Mouse (Mus musculus) testis, adult 2 months (tissue): ENCODE measurements at regions not wholly inside any gene's neighbourhood (a gene's known extent, or its start where the extent isn't known, plus 50 kb on each side); places are given as distances from the start of the nearest gene placed in this dataset.

ENCODE experiments used
- H3K27ac ChIP-seq: fragments of 200-500 bp; 2 replicates; pipeline ENCODE4 v1.5.1; 2012; ENCODE audit warnings: low read depth, low read length; ENCODE audit not compliant: control insufficient read depth, insufficient read depth
- H3K27me3 ChIP-seq: fragments of 200-500 bp; 2 replicates; pipeline ENCODE4 v1.6.1; 2012; ENCODE audit warnings: mild to moderate bottlenecking, low read length, moderate library complexity; ENCODE audit not compliant: control insufficient read depth, insufficient read depth
- H3K36me3 ChIP-seq: fragments of 200-500 bp; 2 replicates; pipeline ENCODE4 v1.6.1; 2012; ENCODE audit warnings: mild to moderate bottlenecking, low read length; ENCODE audit not compliant: control insufficient read depth, insufficient read depth
- H3K4me1 ChIP-seq: fragments of 200-500 bp; 2 replicates; pipeline ENCODE4 v1.6.1; 2012; ENCODE audit warnings: low read length; ENCODE audit not compliant: control insufficient read depth, insufficient read depth
- H3K4me3 ChIP-seq: fragments of 200-500 bp; 2 replicates; pipeline ENCODE4 v1.5.1; 2012; ENCODE audit warnings: low read depth, mild to moderate bottlenecking, low read length, moderate library complexity, mixed read lengths; ENCODE audit not compliant: control insufficient read depth
- CTCF ChIP-seq: fragments of 200-500 bp; IDR thresholded peaks from 2 replicates; pipeline ENCODE4 v1.5.1; 2012; ENCODE audit warnings: low read depth, mild to moderate bottlenecking, inconsistent platforms, low read length, moderate library complexity; ENCODE audit not compliant: control insufficient read depth, insufficient read depth, insufficient replicate concordance
- POLR2A ChIP-seq: fragments of 200-500 bp; IDR thresholded peaks from 2 replicates; pipeline ENCODE4 v1.6.1; 2012; ENCODE audit warnings: low read depth, mild to moderate bottlenecking, inconsistent platforms, low read length, moderate library complexity; ENCODE audit not compliant: control insufficient read depth

- Histone ChIP-seq H3K4me3 (no peak overlapping the region), H3K4me1 (no peaks in the 10 kb centered on the region), H3K27ac (no peak overlapping the region), H3K36me3 (no peaks in the 10 kb centered on the region), H3K27me3 (no peaks in the 10 kb centered on the region)
- TF ChIP-seq CTCF = no peak
- TF ChIP-seq POLR2A = no peak
Measured at GRCm38 (mm10) chr5:111619974-111620373, 113.8 kb upstream of the Gm26897 start.

DNA sequence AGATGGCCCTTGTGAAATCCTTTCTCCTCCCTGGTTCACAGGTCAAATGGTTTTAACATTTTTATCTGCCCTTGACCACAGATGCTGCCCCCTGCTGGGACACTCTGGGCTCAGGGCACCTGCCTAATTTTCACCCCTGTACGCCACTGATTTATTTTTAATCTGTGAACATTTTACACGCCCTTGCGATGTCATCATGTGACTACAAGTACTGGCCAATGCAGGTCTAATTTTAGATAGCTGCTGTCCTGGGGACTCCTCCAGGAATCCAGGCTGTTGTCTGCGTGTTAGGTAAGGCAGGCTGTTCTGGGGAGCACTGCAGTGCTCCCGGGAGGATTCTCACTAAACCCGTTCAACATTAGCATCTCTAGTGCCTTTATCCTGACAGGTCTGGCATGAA, 113.1 kb upstream of the Gm26897 start:
- Histone ChIP-seq H3K4me3 (no peak overlapping the region), H3K27me3 (no peaks in the 10 kb centered on the region), H3K27ac (no peak overlapping the region), H3K4me1 (no peaks in the 10 kb centered on the region), H3K36me3 (no peaks in the 10 kb centered on the region)
- TF ChIP-seq CTCF (no peak), POLR2A (no peak)

- Histone ChIP-seq H3K27me3 (no peaks in the 10 kb centered on the region), H3K4me3 (no peak overlapping the region), H3K36me3 (no peaks in the 10 kb centered on the region), H3K27ac (no peak overlapping the region), H3K4me1 (no peaks in the 10 kb centered on the region)
- TF ChIP-seq CTCF = no peak
- TF ChIP-seq POLR2A = no peak
Measured at GRCm38 (mm10) chr5:111622481-111622880, 111.2 kb upstream of the Gm26897 start.

GRCm38 (mm10) chr5:111626273-111626798, 107.4 kb upstream of the Gm26897 start:
- no peak overlapping the region for H3K27ac ChIP-seq
- H3K4me1 ChIP-seq = peaks cover under 1% of the 10 kb centered on the region
- TF ChIP-seq CTCF (no peak), POLR2A (no peak)
- H3K4me3 ChIP-seq = no peak overlapping the region
- H3K27me3 ChIP-seq = no peaks in the 10 kb centered on the region
- no peaks in the 10 kb centered on the region for H3K36me3 ChIP-seq

DNA sequence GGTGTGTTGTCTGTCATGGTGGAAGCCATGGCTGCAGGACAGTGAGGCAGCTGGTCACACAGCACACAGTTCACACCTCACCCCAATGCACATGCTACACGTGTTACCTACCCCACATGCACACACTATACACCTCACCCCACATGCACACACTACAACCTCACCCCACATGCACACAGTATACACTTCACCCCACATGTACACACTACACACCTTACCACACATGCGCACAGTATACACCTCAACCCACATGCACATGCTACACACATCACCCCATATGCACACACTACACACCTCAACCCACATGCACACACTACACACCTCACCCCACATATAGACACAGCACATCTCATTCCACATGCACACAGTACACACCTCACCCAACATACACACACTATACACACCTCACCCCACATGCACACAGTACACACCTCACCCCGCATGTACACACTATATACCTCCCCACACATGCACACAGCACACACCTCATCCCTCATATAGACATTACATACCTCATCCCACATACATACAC, 103.3 kb upstream of the Gm26897 start:
- TF ChIP-seq CTCF = no peak
- Histone ChIP-seq H3K27ac (no peak overlapping the region), H3K27me3 (no peaks in the 10 kb centered on the region), H3K36me3 (no peaks in the 10 kb centered on the region), H3K4me3 (no peak overlapping the region), H3K4me1 (peaks cover 6% of the 10 kb centered on the region)

DNA sequence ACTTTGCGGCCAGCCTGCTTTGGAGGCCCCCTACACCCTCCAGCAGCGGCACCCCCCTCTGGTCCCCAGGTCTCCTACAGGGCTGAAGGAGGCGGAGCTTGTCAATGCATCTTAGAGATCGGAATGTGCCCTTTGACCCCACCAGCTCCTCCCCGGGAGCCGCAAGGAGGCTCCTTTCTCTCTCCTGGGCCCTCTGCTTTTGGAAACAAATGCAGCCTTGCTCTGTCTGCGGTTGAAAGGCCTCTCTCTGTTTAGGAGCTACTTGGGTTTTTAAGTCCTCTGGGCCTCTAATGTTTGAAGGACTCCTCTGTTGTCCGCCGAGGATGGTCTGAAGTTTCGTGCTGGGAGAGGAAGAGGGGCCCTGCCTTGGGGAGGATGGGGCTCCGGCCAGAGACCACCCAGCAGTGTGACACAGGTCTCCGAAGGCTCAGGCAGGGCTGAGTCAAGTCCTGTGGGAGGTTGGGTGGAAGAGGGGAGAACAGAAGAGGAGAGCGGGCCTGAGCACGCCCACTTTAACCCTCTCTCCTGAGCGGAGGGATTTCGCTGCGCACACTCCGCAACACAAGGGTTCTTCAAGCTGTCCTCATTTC, 102.1 kb upstream of the Gm26897 start:
- Histone ChIP-seq H3K4me3 (no peak overlapping the region), H3K36me3 (no peaks in the 10 kb centered on the region), H3K4me1 (peaks cover 6% of the 10 kb centered on the region), H3K27ac (no peak overlapping the region), H3K27me3 (no peaks in the 10 kb centered on the region)
- TF ChIP-seq POLR2A = no peak
- TF ChIP-seq CTCF = no peak

DNA sequence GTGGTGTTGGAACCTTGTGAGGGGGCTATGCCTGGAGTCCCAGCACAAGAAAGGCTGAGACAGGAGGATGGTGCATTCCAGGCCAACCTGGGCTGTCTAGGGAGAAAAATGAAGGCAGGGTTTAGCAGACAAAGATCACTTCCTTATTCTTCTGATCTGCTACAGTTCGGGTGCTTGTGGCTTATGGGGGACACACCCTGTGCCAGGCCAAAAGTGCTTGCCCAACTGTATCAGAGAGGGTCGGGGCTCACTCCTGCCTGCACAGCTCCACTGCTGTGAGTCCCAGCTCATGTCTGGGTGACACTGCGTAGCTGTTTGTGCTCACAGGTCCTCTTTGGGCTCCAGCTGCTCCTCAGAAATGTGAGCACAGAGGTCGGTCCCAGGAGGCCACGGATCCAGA, 98.6 kb upstream of the Gm26897 start:
- no peak overlapping the region for H3K4me3 ChIP-seq
- H3K27ac ChIP-seq = no peak overlapping the region
- peaks cover 6% of the 10 kb centered on the region for H3K4me1 ChIP-seq
- H3K36me3 ChIP-seq = no peaks in the 10 kb centered on the region
- TF ChIP-seq CTCF (no peak), POLR2A (no peak)
- H3K27me3 ChIP-seq = no peaks in the 10 kb centered on the region
